Mouse (Mus musculus) hindbrain, embryonic 11.5 days (tissue): ENCODE results near the gene Prkrip1. TPM values are rescaled to one million over a fixed set of nuclear protein-coding genes. Genes with fewer than 3 reads are reported as not detected.
"Not testable (repeated sequence)": the region's sequence is repeated elsewhere in the genome, so short reads cannot be mapped to it uniquely, and the experiment has no call there.

ENCODE experiments used
- ATAC-seq: fragments of 200-750 bp; cut with Nextera tagmentation; 2 replicates; pipeline ENCODE4 v1.8.0; 2017; ENCODE audit warnings: mild to moderate bottlenecking, moderate TSS enrichment, moderate library complexity; ENCODE audit not compliant: low FRiP score
- DNase-seq: peaks from one replicate; pipeline ENCODE4 v3.0.0-alpha.2; 2015; ENCODE audit warnings: low spot score
- H3K27ac ChIP-seq: fragments of 300-500 bp; sonication (generic); 2 replicates; pipeline ENCODE4 v1.5.1; 2014; ENCODE audit warnings: mild to moderate bottlenecking, low read depth, low read length
- H3K27me3 ChIP-seq: fragments of 300-500 bp; sonication (generic); 2 replicates; pipeline ENCODE4 v1.6.1; 2014; ENCODE audit warnings: mild to moderate bottlenecking, low read length, moderate library complexity, mixed read lengths; ENCODE audit not compliant: control insufficient read depth, insufficient read depth
- H3K36me3 ChIP-seq: fragments of 300-500 bp; sonication (generic); 2 replicates; pipeline ENCODE4 v1.6.1; 2014; ENCODE audit warnings: mild to moderate bottlenecking, low read length, moderate library complexity, mixed read lengths; ENCODE audit not compliant: control insufficient read depth, insufficient read depth
- H3K4me1 ChIP-seq: fragments of 300-500 bp; sonication (generic); replicated peaks from 2 replicates; pipeline ENCODE4 v1.6.1; 2014; ENCODE audit warnings: low read length, mixed read lengths; ENCODE audit not compliant: control insufficient read depth, insufficient read depth
- H3K4me2 ChIP-seq: fragments of 300-500 bp; sonication (generic); replicated peaks from 2 replicates; pipeline ENCODE4 v1.6.1; 2014; ENCODE audit warnings: mild to moderate bottlenecking, low read depth, low read length
- H3K4me3 ChIP-seq: fragments of 300-500 bp; sonication (generic); 2 replicates; pipeline ENCODE4 v1.5.1; 2014; ENCODE audit warnings: low read depth, low read length
- H3K9ac ChIP-seq: fragments of 300-500 bp; sonication (generic); 2 replicates; pipeline ENCODE4 v1.6.1; 2014; ENCODE audit warnings: low read depth, low read length
- H3K9me3 ChIP-seq: fragments of 300-500 bp; sonication (generic); 2 replicates; pipeline ENCODE4 v1.6.1; 2016; ENCODE audit warnings: low read length; ENCODE audit not compliant: control insufficient read depth
- WGBS: fragments of 180-500 bp; shearing (Covaris S2); extraction: QIAGEN DNeasy Blood & Tissue Kit; methylation state at CpG from one replicate; pipeline ENCODE4 v1.1.7; 2014; 5-methylcytosine and 5-hydroxymethylcytosine counted together
- polyA plus RNA-seq: library from polyadenylated mRNA; unstranded; fragments of >200 nt; fragmentation: Nextera tagmentation; extraction: Ambion mirVana; gene quantifications from 2 replicates; pipeline ENCODE4 v1.2.1, GENCODE M21; 2014

Prkrip1 gene
- polyA plus RNA-seq, 1 experiment from 2014 or later = 86.1 TPM

DNA sequence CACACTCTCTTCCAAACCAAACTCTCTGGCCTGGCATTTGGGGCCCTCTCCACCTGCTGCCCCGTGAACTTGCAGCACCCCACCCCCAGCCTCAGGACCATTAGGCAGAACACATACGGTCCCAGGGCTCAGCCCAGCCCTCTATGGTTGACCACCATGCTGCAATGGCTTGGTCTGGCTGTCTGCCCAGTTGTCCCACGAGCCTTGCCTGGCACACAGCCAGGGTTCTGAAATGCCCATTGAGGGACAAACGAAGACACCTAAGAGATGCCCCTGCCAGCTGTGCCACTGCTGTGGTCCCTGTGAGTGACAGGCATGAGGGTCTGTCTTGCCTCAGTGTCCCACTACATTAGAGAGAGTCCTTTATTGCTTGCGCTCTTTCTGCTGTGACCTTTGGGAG, 17.2 kb upstream of the Prkrip1 start:
- Histone ChIP-seq H3K9ac (no peak overlapping the region), H3K27me3 (no peaks in the 10 kb centered on the region), H3K27ac (no peak overlapping the region), H3K9me3 (no peaks in the 10 kb centered on the region; the same call in 1 of the 2 replicates), H3K4me1 (no peaks in the 10 kb centered on the region), H3K4me2 (no peak overlapping the region), H3K4me3 (no peak overlapping the region), H3K36me3 (peaks cover 6% of the 10 kb centered on the region; the same call in 1 of the 2 replicates)
- DNase-seq (no peak), ATAC-seq (no peak)
- 93% methylated on average over 5 of the region's 5 CpGs for WGBS

DNA sequence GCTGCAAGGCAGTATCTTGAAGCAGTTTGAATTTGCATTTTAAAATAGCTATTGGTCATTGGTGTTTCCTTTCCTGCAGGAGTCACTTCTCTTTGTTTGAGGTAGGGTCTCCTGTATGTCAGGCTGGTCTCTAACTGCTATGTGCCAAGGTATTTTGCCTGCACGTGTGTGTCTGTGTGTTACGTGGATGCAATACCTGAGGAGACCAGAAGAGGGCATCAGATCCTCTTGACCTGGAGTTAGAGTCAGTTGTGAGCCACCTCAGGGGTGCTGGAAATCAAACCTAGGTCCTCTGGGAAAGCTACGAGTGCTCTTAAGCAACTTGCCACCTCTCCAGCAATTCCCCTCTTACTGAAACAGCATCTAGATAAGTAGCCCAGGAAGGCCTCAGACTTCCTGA, 16.4 kb upstream of the Prkrip1 start:
- no peak for ATAC-seq
- no peak for DNase-seq

GRCm38 (mm10) chr5:136213716-136214115, 15.0 kb upstream of the Prkrip1 start:
- H3K9ac ChIP-seq = no peak overlapping the region
- H3K9me3 ChIP-seq = no peaks in the 10 kb centered on the region; the same call in 1 of the 2 replicates
- DNase-seq = no peak
- peaks cover 5% of the 10 kb centered on the region; the same call in 1 of the 2 replicates for H3K36me3 ChIP-seq
- H3K4me1 ChIP-seq = no peaks in the 10 kb centered on the region
- no peak overlapping the region for H3K27ac ChIP-seq
- no peak overlapping the region for H3K4me3 ChIP-seq
- no peak for ATAC-seq
- H3K4me2 ChIP-seq = no peak overlapping the region
- no peaks in the 10 kb centered on the region for H3K27me3 ChIP-seq
- WGBS = 92% methylated on average over 5 of the region's 5 CpGs

More for the DNA sequence above, 16.4 kb upstream of the Prkrip1 start:
- peaks cover 6% of the 10 kb centered on the region; the same call in 1 of the 2 replicates for H3K36me3 ChIP-seq
- no peaks in the 10 kb centered on the region; the same call in 1 of the 2 replicates for H3K9me3 ChIP-seq
- H3K27me3 ChIP-seq = no peaks in the 10 kb centered on the region
- no peaks in the 10 kb centered on the region for H3K4me1 ChIP-seq
- no peak overlapping the region for H3K9ac ChIP-seq
- no peak overlapping the region for H3K27ac ChIP-seq
- 87% methylated on average over 3 of the region's 3 CpGs for WGBS
- H3K4me3 ChIP-seq = no peak overlapping the region
- no peak overlapping the region for H3K4me2 ChIP-seq

DNA sequence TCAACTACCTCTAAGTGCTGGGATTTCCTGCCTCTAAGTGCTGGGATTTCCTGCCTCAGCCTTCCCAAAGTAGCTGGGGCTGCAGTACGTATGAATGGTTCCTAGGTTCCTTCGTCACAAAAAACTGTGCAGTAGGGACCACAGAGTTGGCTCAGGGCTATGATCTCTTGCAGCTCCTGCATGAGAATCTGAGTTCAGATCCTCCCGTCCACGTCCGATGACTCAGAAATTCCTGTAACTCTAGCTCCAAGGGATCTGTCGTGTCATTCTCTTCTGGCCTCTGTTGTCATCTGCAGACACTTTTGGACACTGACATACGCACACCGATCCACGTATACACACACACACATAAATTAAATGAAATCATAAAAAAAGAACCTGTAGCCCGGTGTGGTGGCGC, 14.0 kb upstream of the Prkrip1 start:
- Histone ChIP-seq H3K4me2 (no peak overlapping the region), H3K4me1 (no peaks in the 10 kb centered on the region), H3K4me3 (no peak overlapping the region), H3K27me3 (no peaks in the 10 kb centered on the region), H3K36me3 (no peaks in the 10 kb centered on the region), H3K27ac (no peak overlapping the region), H3K9ac (no peak overlapping the region), H3K9me3 (no peaks in the 10 kb centered on the region; the same call in 1 of the 2 replicates)
- ATAC-seq = no peak
- DNase-seq = no peak
- 92% methylated on average over 11 of the region's 11 CpGs for WGBS

- WGBS = 90% methylated on average over 14 of the region's 14 CpGs
- ATAC-seq, DNase-seq: not testable (repeated sequence)
Measured at GRCm38 (mm10) chr5:136211341-136212102, 12.8 kb upstream of the Prkrip1 start.

DNA sequence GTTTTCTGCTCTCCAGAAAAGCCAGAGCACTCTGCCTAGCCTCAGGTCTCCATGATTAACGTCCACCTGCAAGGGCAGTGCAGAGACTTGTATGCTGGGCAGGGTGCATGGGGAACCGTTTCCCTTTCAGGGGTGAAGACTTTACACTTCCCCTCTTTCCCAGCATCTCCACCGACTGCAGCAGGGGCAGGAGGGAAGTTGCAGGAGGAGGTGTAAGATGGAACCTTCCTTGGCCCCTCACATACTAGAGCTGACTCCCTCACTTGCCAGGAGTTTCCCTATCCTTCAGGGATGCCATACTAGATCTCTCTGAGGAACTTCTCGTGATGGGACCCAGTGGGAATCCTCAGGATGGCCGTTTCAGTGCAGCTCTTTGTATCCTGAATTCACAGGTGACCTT, 11.8 kb upstream of the Prkrip1 start:
- H3K27ac ChIP-seq = no peak overlapping the region
- no peak overlapping the region for H3K4me3 ChIP-seq
- no peaks in the 10 kb centered on the region; the same call in 1 of the 2 replicates for H3K9me3 ChIP-seq
- 70% methylated on average over 5 of the region's 5 CpGs for WGBS
- H3K36me3 ChIP-seq = no peaks in the 10 kb centered on the region
- H3K27me3 ChIP-seq = no peaks in the 10 kb centered on the region
- ATAC-seq (no peak), DNase-seq (no peak)
- H3K4me1 ChIP-seq = no peaks in the 10 kb centered on the region
- no peak overlapping the region for H3K4me2 ChIP-seq
- no peak overlapping the region for H3K9ac ChIP-seq

More at GRCm38 (mm10) chr5:136211341-136212102, 12.8 kb upstream of the Prkrip1 start:
- H3K4me3 ChIP-seq, H3K36me3 ChIP-seq, H3K27me3 ChIP-seq, H3K9ac ChIP-seq, H3K9me3 ChIP-seq, H3K27ac ChIP-seq, H3K4me2 ChIP-seq, H3K4me1 ChIP-seq: not testable (repeated sequence)

DNA sequence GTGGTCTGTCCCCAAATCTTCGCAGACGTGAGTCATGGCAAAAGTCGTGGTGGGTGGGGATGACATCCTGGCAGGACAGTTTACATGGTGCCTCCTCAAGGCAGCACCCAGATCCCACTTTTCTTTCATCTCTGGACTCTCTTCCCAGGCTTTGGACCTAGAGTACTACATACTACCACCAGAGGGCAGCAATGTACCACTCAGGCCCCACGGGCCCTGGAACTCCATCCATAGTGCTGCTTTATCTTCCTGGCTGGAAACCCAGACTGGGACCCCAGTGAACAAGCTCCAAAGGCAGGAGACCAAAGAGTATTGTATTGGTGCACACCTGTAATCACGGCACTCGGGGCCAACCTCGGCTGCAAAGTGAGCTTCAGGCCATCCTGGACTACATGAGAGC, 3.1 kb upstream of the Prkrip1 start:
- 34% methylated on average over 7 of the region's 7 CpGs for WGBS
- no peaks in the 10 kb centered on the region for H3K4me1 ChIP-seq
- peak; percentile 89 for DNase-seq
- H3K4me2 ChIP-seq = no peak overlapping the region
- no peak overlapping the region for H3K27ac ChIP-seq
- H3K27me3 ChIP-seq = no peaks in the 10 kb centered on the region
- no peak overlapping the region for H3K9ac ChIP-seq
- H3K9me3 ChIP-seq = no peaks in the 10 kb centered on the region
- H3K4me3 ChIP-seq = no peak overlapping the region
- peak; percentile 57 for ATAC-seq
- no peaks in the 10 kb centered on the region for H3K36me3 ChIP-seq

GRCm38 (mm10) chr5:136199526-136199925, 763 bp upstream of the Prkrip1 start:
- H3K27ac ChIP-seq = peak overlapping the region; percentile 54; the same call in 1 of the 2 replicates
- ATAC-seq (no peak), DNase-seq (peak; percentile 37)
- peak overlapping the region; percentile 90 for H3K4me3 ChIP-seq
- 0 out of 2 replicates have a peak, but pooled peaks cover 3% of the 10 kb centered on the region for H3K36me3 ChIP-seq
- 31% methylated on average over 11 of the region's 11 CpGs for WGBS
- H3K4me1 ChIP-seq = no peaks in the 10 kb centered on the region
- H3K27me3 ChIP-seq = no peaks in the 10 kb centered on the region
- no peaks in the 10 kb centered on the region for H3K9me3 ChIP-seq
- peak overlapping the region; percentile 74 for H3K9ac ChIP-seq
- peak overlapping the region; percentile 47 for H3K4me2 ChIP-seq

DNA sequence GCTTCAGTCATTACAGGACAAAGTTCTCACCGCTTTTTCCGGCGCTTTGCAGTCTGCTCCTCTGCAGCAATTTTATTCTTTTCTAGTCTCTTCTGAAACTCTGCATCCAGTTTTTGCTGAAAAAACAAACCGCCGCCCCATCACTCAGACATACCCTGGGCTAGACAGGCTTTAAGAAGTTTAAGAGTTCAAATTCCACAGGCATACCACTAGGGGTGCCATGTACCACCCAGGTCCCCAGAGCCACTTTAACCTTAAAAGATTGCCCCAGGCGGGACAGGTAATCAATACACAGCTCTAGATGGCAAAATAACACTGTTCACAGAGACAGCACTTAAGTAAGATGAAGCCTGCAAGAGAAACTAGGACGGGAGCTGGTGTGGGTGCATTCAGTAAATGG, 6.9 kb downstream of the Prkrip1 start:
- 0 out of 2 replicates have a peak, but pooled peaks cover 5% of the 10 kb centered on the region for H3K36me3 ChIP-seq

More for the DNA sequence above, 6.9 kb downstream of the Prkrip1 start:
- H3K27ac ChIP-seq = no peak overlapping the region
- no peaks in the 10 kb centered on the region for H3K27me3 ChIP-seq
- no peaks in the 10 kb centered on the region for H3K4me1 ChIP-seq
- WGBS = 89% methylated on average over 7 of the region's 7 CpGs
- DNase-seq (no peak), ATAC-seq (no peak)
- H3K9me3 ChIP-seq = no peaks in the 10 kb centered on the region
- no peak overlapping the region for H3K4me2 ChIP-seq
- no peak overlapping the region for H3K9ac ChIP-seq
- no peak overlapping the region for H3K4me3 ChIP-seq
